Mouse (Mus musculus): Measurements from ENCODE around the gene Pygl. TPM values are rescaled to one million over a fixed set of nuclear protein-coding genes. Genes with fewer than 3 reads are reported as not detected.

Gene Pygl
- polyA plus RNA-seq, 2 experiments = 18.3 to 23.3 TPM

DNA sequence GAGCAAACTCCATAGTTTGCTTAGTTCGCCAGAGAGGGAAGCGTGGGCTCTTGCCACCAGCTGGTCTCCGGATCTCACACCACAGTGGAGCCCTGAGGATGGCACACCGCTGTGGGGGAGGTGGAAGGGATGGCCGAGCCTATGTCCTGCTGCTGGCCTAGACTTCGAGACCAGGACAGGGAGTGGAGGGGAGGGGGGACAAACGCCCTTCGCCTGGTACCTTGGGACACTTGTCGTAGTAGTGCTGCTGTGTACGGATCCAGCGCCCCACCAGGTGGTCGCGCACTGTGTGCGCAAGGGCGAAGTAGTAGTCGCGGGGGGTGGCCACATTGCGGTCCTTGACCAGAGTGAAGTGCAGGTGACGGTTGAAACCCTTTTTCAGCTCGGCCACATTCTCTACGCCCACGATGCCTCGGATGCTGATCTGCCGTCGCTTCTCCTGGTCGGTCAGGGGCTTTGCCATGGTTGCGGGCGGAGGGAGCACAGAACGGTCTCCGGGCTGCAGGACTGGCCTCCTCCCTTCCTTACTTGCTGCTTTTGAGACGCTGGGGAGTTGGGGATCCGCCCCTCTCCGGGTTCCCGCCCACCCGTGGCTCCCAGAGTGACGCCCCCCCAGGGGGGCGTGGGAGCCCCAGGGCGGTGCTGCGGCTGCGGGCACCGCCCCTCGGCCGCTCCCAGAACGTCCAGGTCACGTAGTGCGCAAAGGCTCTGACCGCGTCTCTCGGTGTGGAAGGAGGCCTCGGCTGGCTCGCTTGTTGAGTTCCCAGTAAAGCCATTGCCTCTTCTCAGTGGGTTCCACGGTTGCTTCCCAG, 4.0 kb downstream of the Pygl start:
- TF ChIP-seq POLR2A (IDR thresholded peaks at IDR 0.05; ENCODE audit: borderline replicate concordance, extremely low read depth, insufficient read depth, insufficient read length) = no peak
- Histone ChIP-seq H3K27me3 (ENCODE audit: control insufficient read depth, insufficient read depth, low read length) (no peaks in the 10 kb centered on the region), H3K4me3 (replicated peaks; ENCODE audit: low read length) (peak overlapping the region; percentile 48), H3K4me2 (replicated peaks; ENCODE audit: low read depth, low read length, severe bottlenecking) (peak overlapping the region; percentile 93), H3K27ac (replicated peaks; ENCODE audit: low read depth, low read length) (no peak overlapping the region), H3K36me3 (ENCODE audit: control insufficient read depth, insufficient read depth, low read length) (no peaks in the 10 kb centered on the region), H3K4me1 (ENCODE audit: control insufficient read depth, insufficient read depth, low read length) (peaks cover 8% of the 10 kb centered on the region), H3K9ac (ENCODE audit: low read depth, low read length, severe bottlenecking) (peak overlapping the region; percentile 62), H3K9me3 (ENCODE audit: control insufficient read depth, low read length) (no peaks in the 10 kb centered on the region)
- DNase-seq (ENCODE audit: low spot score) = peak; percentile 75
- WGBS = under 1% methylated on average over 43 of the region's 52 CpGs
- ATAC-seq (ENCODE audit: low FRiP score, low read depth) = peak; percentile 88

GRCm38 (mm10) chr12:70226655-70227054, 4.6 kb downstream of the Pygl start:
- ATAC-seq (ENCODE audit: low FRiP score, low read depth) = no peak
- no peak for TF ChIP-seq POLR2A (IDR thresholded peaks at IDR 0.05; ENCODE audit: borderline replicate concordance, extremely low read depth, insufficient read depth, insufficient read length)
- Histone ChIP-seq H3K27me3 (ENCODE audit: control insufficient read depth, insufficient read depth, low read length) (no peaks in the 10 kb centered on the region), H3K9ac (ENCODE audit: low read depth, low read length, severe bottlenecking) (peak overlapping the region; percentile 62), H3K9me3 (ENCODE audit: control insufficient read depth, low read length) (no peaks in the 10 kb centered on the region), H3K36me3 (ENCODE audit: control insufficient read depth, insufficient read depth, low read length) (no peaks in the 10 kb centered on the region), H3K4me3 (replicated peaks; ENCODE audit: low read length) (peak overlapping the region; percentile 48), H3K27ac (replicated peaks; ENCODE audit: low read depth, low read length) (no peak overlapping the region), H3K4me2 (replicated peaks; ENCODE audit: low read depth, low read length, severe bottlenecking) (peak overlapping the region; percentile 93), H3K4me1 (ENCODE audit: control insufficient read depth, insufficient read depth, low read length) (peaks cover 8% of the 10 kb centered on the region)
- DNase-seq (ENCODE audit: low spot score) = no peak
- WGBS = 38% methylated on average over 5 of the region's 5 CpGs

DNA sequence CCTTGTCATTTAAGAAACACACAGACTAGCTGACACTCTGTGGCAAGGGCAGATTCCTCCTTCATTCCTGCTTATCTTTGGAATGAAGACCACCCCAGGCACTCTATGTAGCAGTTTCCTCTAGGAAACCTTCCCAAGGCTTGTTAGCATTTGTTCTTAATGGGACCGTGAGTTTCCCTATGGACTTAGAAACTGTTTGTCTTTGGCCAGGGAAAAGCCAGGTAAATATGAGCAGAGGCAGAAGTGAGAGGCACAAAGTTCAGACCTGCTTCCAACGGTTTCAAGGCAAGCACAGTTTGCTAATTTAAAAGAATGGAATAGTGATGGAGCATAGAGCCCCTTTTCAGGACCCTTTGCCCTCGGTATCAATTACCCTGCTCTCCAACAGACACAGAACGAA, 8.0 kb downstream of the Pygl start:
- H3K27ac ChIP-seq (replicated peaks; ENCODE audit: low read depth, low read length) = no peak overlapping the region
- H3K9ac ChIP-seq (ENCODE audit: low read depth, low read length, severe bottlenecking) = no peak overlapping the region
- no peak overlapping the region for H3K4me2 ChIP-seq (replicated peaks; ENCODE audit: low read depth, low read length, severe bottlenecking)
- no peak for ATAC-seq (ENCODE audit: low FRiP score, low read depth)
- 74% methylated on average over 4 of the region's 4 CpGs for WGBS
- H3K9me3 ChIP-seq (ENCODE audit: control insufficient read depth, low read length) = no peaks in the 10 kb centered on the region
- DNase-seq (ENCODE audit: low spot score) = no peak
- no peaks in the 10 kb centered on the region for H3K36me3 ChIP-seq (ENCODE audit: control insufficient read depth, insufficient read depth, low read length)
- H3K27me3 ChIP-seq (ENCODE audit: control insufficient read depth, insufficient read depth, low read length) = no peaks in the 10 kb centered on the region
- no peak overlapping the region for H3K4me3 ChIP-seq (replicated peaks; ENCODE audit: low read length)
- no peak for TF ChIP-seq POLR2A (IDR thresholded peaks at IDR 0.05; ENCODE audit: borderline replicate concordance, extremely low read depth, insufficient read depth, insufficient read length)
- H3K4me1 ChIP-seq (ENCODE audit: control insufficient read depth, insufficient read depth, low read length) = peaks cover 8% of the 10 kb centered on the region

- Histone ChIP-seq H3K4me2 (replicated peaks; ENCODE audit: low read depth, low read length, severe bottlenecking) (no peak overlapping the region), H3K9me3 (ENCODE audit: control insufficient read depth, low read length) (no peaks in the 10 kb centered on the region), H3K27me3 (ENCODE audit: control insufficient read depth, insufficient read depth, low read length) (no peaks in the 10 kb centered on the region), H3K4me1 (ENCODE audit: control insufficient read depth, insufficient read depth, low read length) (peaks cover 2% of the 10 kb centered on the region), H3K4me3 (replicated peaks; ENCODE audit: low read length) (no peak overlapping the region), H3K36me3 (ENCODE audit: control insufficient read depth, insufficient read depth, low read length) (no peaks in the 10 kb centered on the region), H3K27ac (replicated peaks; ENCODE audit: low read depth, low read length) (no peak overlapping the region), H3K9ac (ENCODE audit: low read depth, low read length, severe bottlenecking) (no peak overlapping the region)
- 78% methylated on average over 5 of the region's 5 CpGs for WGBS
- TF ChIP-seq POLR2A (IDR thresholded peaks at IDR 0.05; ENCODE audit: borderline replicate concordance, extremely low read depth, insufficient read depth, insufficient read length) = no peak
- DNase-seq (ENCODE audit: low spot score) (no peak), ATAC-seq (ENCODE audit: low FRiP score, low read depth) (no peak)
Measured at GRCm38 (mm10) chr12:70221425-70221824, 9.9 kb downstream of the Pygl start.

DNA sequence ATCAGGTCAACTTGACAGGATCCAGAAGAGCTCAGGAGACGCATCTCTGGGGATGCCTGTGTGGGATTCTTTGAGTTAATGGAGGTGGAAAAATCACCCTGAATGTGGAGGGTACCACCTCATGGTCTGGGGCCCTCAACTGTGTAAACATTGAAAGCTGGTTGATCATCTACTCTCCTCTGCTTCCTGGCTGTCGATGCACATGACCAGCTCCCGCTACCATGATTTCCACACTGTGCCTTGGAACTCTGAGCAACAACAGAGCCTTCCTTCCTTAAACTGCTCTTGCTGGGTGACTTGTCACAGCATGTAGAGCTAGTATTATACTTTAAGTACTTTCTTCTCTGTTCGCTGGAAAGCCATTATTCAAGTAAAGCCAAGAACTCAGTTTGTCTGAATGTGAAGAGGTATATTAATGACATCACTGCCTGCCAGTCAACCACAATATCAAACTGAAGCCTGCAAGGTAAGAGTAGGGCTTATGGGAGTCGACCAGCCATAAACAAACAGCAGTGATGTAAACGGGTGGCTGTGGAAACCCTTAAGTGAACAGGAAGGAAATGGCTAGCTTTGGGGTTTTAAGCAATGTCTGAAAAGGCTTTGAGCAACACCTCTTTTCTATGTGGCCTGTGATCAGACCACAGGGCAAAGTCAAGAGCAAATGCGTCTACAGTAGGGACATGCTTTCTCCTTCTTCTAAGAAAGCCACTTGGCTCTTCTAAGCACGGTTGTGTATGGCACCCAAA, 12.3 kb downstream of the Pygl start:
- ATAC-seq (ENCODE audit: low FRiP score, low read depth) (no peak), DNase-seq (ENCODE audit: low spot score) (no peak)
- Histone ChIP-seq H3K36me3 (ENCODE audit: control insufficient read depth, insufficient read depth, low read length) (no peaks in the 10 kb centered on the region), H3K4me2 (replicated peaks; ENCODE audit: low read depth, low read length, severe bottlenecking) (no peak overlapping the region), H3K4me1 (ENCODE audit: control insufficient read depth, insufficient read depth, low read length) (no peaks in the 10 kb centered on the region), H3K27ac (replicated peaks; ENCODE audit: low read depth, low read length) (no peak overlapping the region), H3K4me3 (replicated peaks; ENCODE audit: low read length) (no peak overlapping the region), H3K27me3 (ENCODE audit: control insufficient read depth, insufficient read depth, low read length) (no peaks in the 10 kb centered on the region), H3K9ac (ENCODE audit: low read depth, low read length, severe bottlenecking) (no peak overlapping the region), H3K9me3 (ENCODE audit: control insufficient read depth, low read length) (no peaks in the 10 kb centered on the region)
- 78% methylated on average over 8 of the region's 8 CpGs for WGBS
- TF ChIP-seq POLR2A (IDR thresholded peaks at IDR 0.05; ENCODE audit: borderline replicate concordance, extremely low read depth, insufficient read depth, insufficient read length) = no peak
